Mouse (Mus musculus) bone marrow, adult 2 months (tissue): ENCODE results near the gene Ubash3b. TPM values are rescaled to one million over a fixed set of nuclear protein-coding genes. Genes with fewer than 3 reads are reported as not detected.

ENCODE experiments used
- H3K27ac ChIP-seq: fragments of 200-500 bp; 2 replicates; pipeline ENCODE4 v1.5.1; 2012; ENCODE audit warnings: low read depth, mild to moderate bottlenecking, control low read depth, inconsistent platforms, low read length; ENCODE audit not compliant: control insufficient read depth, poor library complexity, insufficient read depth
- H3K4me1 ChIP-seq: fragments of 200-500 bp; 2 replicates; pipeline ENCODE4 v1.6.1; 2011; ENCODE audit warnings: low read length; ENCODE audit not compliant: control insufficient read depth, insufficient read depth
- H3K4me3 ChIP-seq: fragments of 200-500 bp; replicated peaks from 2 replicates; pipeline ENCODE3; 2011; ENCODE audit warnings: mild to moderate bottlenecking, low read depth, low read length, control low read depth; ENCODE audit not compliant: control insufficient read depth
- CTCF ChIP-seq: fragments of 200-500 bp; IDR thresholded peaks from 2 replicates; pipeline ENCODE4 v1.5.1; 2011; ENCODE audit warnings: low read length, control low read depth; ENCODE audit not compliant: control insufficient read depth, insufficient read depth
- POLR2A ChIP-seq: fragments of 200-500 bp; IDR thresholded peaks from 2 replicates; pipeline ENCODE4 v1.6.1; 2011; ENCODE audit warnings: low read depth, mild to moderate bottlenecking, control low read depth, low read length, borderline replicate concordance; ENCODE audit not compliant: control insufficient read depth
- WGBS: fragments of 180-500 bp; shearing (Covaris S2); methylation state at CpG from one replicate; pipeline ENCODE4 v1.1.7; 2018; 5-methylcytosine and 5-hydroxymethylcytosine counted together
- polyA plus RNA-seq: library from polyadenylated mRNA; stranded (reverse); fragments of >200 nt; gene quantifications from 2 replicates; pipeline ENCODE4 v1.2.4, GENCODE M21; 2011; ENCODE audit warnings: low replicate concordance; ENCODE audit not compliant: missing spikeins, insufficient read depth, insufficient read length

Ubash3b gene
- 11.5 and 33.4 TPM in 2 replicates for polyA plus RNA-seq

GRCm38 (mm10) chr9:41161413-41161812 lies at the start of gene Ubash3b:
Ubash3b (minus strand) TSS chr9:41161697.
- Histone ChIP-seq H3K4me1 (peaks cover 1% of the 10 kb centered on the region; the same call in 1 of the 2 replicates), H3K4me3 (peak within 1 kb of the TSS; percentile 10), H3K27ac (peak within 1 kb of the TSS; percentile 84)
- 41% methylated on average over 6 of the region's 6 CpGs for WGBS
- TF ChIP-seq POLR2A (no peak), CTCF (no peak)

- WGBS: 10% methylated on average over 28 of the region's 28 CpGs
- Histone ChIP-seq H3K27ac (no peak overlapping the region; the same call in 1 of the 2 replicates), H3K4me3 (peak overlapping the region; percentile 36), H3K4me1 (no peaks in the 10 kb centered on the region)
- TF ChIP-seq POLR2A: no peak
- TF ChIP-seq CTCF: peak; percentile 90
Measured at GRCm38 (mm10) chr9:41207130-41208104, 45.9 kb upstream of the Ubash3b start.

DNA sequence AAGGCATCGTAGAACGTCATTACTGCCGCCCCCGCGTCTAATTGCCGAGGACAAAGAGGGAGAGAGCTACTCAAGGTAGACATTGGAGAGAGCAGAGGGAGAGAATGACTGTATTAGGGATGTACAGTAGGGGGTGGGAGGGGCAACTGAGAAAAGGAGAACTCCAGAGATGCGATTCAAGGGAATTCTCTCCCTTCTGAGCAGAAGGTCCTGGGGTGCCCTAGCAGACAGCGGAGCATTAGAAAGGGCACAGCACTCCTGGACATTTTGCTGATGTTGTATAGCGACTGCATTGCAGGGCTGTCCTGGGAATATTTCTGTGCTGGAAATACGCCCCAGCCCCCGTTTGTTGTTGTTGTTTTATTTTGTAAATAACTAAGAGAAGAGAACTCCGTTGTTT lies 45.2 kb upstream of the Ubash3b start:
- 80% methylated on average over 12 of the region's 12 CpGs for WGBS
- no peak overlapping the region for H3K4me3 ChIP-seq
- no peaks in the 10 kb centered on the region for H3K4me1 ChIP-seq
- no peak overlapping the region for H3K27ac ChIP-seq
- TF ChIP-seq POLR2A: no peak
- no peak for TF ChIP-seq CTCF

- Histone ChIP-seq H3K27ac (no peak overlapping the region), H3K4me3 (no peak overlapping the region), H3K4me1 (no peaks in the 10 kb centered on the region)
- WGBS: 61% methylated on average over 3 of the region's 3 CpGs
- TF ChIP-seq CTCF: no peak
Measured at GRCm38 (mm10) chr9:41205267-41205666, 43.8 kb upstream of the Ubash3b start.

- TF ChIP-seq CTCF (0 out of 2 replicates have a peak, but pooled peaks have one; percentile 2), POLR2A (no peak)
- no peaks in the 10 kb centered on the region; the same call in 1 of the 2 replicates for H3K4me1 ChIP-seq
- no peak overlapping the region for H3K27ac ChIP-seq
- H3K4me3 ChIP-seq: no peak overlapping the region
- 80% methylated on average over 22 of the region's 22 CpGs for WGBS
Measured at GRCm38 (mm10) chr9:41199456-41200252, 38.2 kb upstream of the Ubash3b start.

GRCm38 (mm10) chr9:41198501-41199265 lies 37.2 kb upstream of the Ubash3b start:
- H3K4me1 ChIP-seq: no peaks in the 10 kb centered on the region; the same call in 1 of the 2 replicates
- TF ChIP-seq POLR2A (no peak), CTCF (no peak)
- no peak overlapping the region for H3K27ac ChIP-seq
- no peak overlapping the region for H3K4me3 ChIP-seq
- 78% methylated on average over 12 of the region's 12 CpGs for WGBS

- no peaks in the 10 kb centered on the region; the same call in 1 of the 2 replicates for H3K4me1 ChIP-seq
- WGBS: 72% methylated on average over 10 of the region's 10 CpGs
- no peak overlapping the region for H3K27ac ChIP-seq
- TF ChIP-seq CTCF (no peak), POLR2A (no peak)
- no peak overlapping the region for H3K4me3 ChIP-seq
Measured at GRCm38 (mm10) chr9:41195742-41196311, 34.3 kb upstream of the Ubash3b start.
